Mouse (Mus musculus) liver, postnatal 0 days (tissue): ENCODE data around the gene Dgke. TPM values are rescaled to one million over a fixed set of nuclear protein-coding genes. Genes with fewer than 3 reads are reported as not detected.

ENCODE experiments used
- ATAC-seq: fragments of 200-750 bp; cut with Nextera tagmentation; 2 replicates; pipeline ENCODE4 v1.8.0; 2017; ENCODE audit warnings: mild to moderate bottlenecking, moderate library complexity
- DNase-seq: peaks from one replicate; pipeline ENCODE4 v3.0.0-alpha.2; 2016
- H3K27ac ChIP-seq: fragments of 300-500 bp; sonication (generic); 2 replicates; pipeline ENCODE4 v1.5.1; 2014; ENCODE audit warnings: antibody characterized with exemption, moderate library complexity, mild to moderate bottlenecking, low read depth
- H3K27me3 ChIP-seq: fragments of 300-500 bp; sonication (generic); 2 replicates; pipeline ENCODE4 v1.6.1; 2014; ENCODE audit warnings: low read length, control low read depth, mixed read lengths; ENCODE audit not compliant: insufficient read depth
- H3K36me3 ChIP-seq: fragments of 300-500 bp; sonication (generic); replicated peaks from 2 replicates; pipeline ENCODE4 v1.6.1; 2014; ENCODE audit warnings: mild to moderate bottlenecking, control low read depth, low read length, moderate library complexity, mixed read lengths; ENCODE audit not compliant: insufficient read depth
- H3K4me1 ChIP-seq: fragments of 300-500 bp; sonication (generic); 2 replicates; pipeline ENCODE4 v1.6.1; 2014; ENCODE audit warnings: antibody characterized with exemption, mild to moderate bottlenecking, control low read depth; ENCODE audit not compliant: insufficient read depth
- H3K4me2 ChIP-seq: fragments of 300-500 bp; sonication (generic); 2 replicates; pipeline ENCODE4 v1.6.1; 2014; ENCODE audit warnings: low read depth, mild to moderate bottlenecking, low read length, moderate library complexity, mixed read lengths
- H3K4me3 ChIP-seq: fragments of 300-500 bp; sonication (generic); 2 replicates; pipeline ENCODE4 v1.5.1; 2014; ENCODE audit warnings: low read depth, low read length
- H3K9ac ChIP-seq: fragments of 300-500 bp; sonication (generic); replicated peaks from 2 replicates; pipeline ENCODE4 v1.6.1; 2014; ENCODE audit warnings: mild to moderate bottlenecking, moderate library complexity
- H3K9me3 ChIP-seq: fragments of 300-500 bp; sonication (generic); 2 replicates; pipeline ENCODE4 v1.6.1; 2016; ENCODE audit warnings: mild to moderate bottlenecking, control low read depth, low read length, mixed read lengths
- CTCF ChIP-seq: sonication (generic); IDR thresholded peaks from 2 replicates; pipeline ENCODE4 v1.5.1; 2016; ENCODE audit warnings: antibody characterized with exemption, low read depth
- EP300 ChIP-seq: IDR thresholded peaks from 2 replicates; pipeline ENCODE4 v1.6.1; 2016; ENCODE audit warnings: antibody characterized with exemption, low read depth, mild to moderate bottlenecking
- WGBS: fragments of 180-500 bp; shearing (Covaris S2); extraction: QIAGEN DNeasy Blood & Tissue Kit; methylation state at CpG from one replicate; pipeline ENCODE4 v1.1.7; 2014; ENCODE audit not compliant: insufficient replicate concordance; 5-methylcytosine and 5-hydroxymethylcytosine counted together
- polyA plus RNA-seq: library from polyadenylated mRNA; unstranded; fragments of >200 nt; fragmentation: Nextera tagmentation; extraction: Ambion mirVana; gene quantifications from 2 replicates; pipeline ENCODE4 v1.2.1, GENCODE M21; 2015

Dgke gene
- 0.53 and 0.60 TPM in 2 replicates for polyA plus RNA-seq

DNA sequence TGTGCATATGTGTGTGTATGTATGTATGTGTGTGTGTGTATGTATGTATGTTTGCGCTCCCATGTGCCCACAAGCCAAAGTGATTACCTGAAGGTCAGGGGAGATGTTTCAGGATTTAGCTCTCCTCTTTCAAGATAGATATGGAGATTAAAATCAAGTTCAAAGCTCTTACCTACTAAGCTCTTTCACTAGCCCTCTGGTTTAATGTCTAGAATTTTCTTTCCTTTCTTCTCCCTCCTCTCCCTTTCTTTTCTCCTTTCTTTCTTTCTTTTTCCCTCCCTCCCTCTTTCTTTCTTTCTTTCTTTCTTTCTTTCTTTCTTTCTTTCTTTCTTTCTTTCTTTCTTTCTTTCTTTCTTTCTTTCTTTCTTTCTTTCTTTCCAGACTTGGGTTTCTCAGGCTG lies at the start of gene Dgke:
Dgke (minus strand) TSS at position 101 of the 400 bp plus-strand sequence.
- WGBS: 83% methylated on average over 1 of the region's 1 CpGs
- Histone ChIP-seq H3K9me3 (no peaks in the 10 kb centered on the region), H3K9ac (no peak within 1 kb of the TSS), H3K4me1 (0 out of 2 replicates have a peak, but pooled peaks cover 8% of the 10 kb centered on the region), H3K4me3 (no peak within 1 kb of the TSS), H3K4me2 (no peak within 1 kb of the TSS), H3K27me3 (no peaks in the 10 kb centered on the region), H3K27ac (no peak within 1 kb of the TSS), H3K36me3 (no peaks in the 10 kb centered on the region)
- ATAC-seq (no peak), DNase-seq (no peak)
- TF ChIP-seq EP300: no peak
- TF ChIP-seq CTCF: no peak

DNA sequence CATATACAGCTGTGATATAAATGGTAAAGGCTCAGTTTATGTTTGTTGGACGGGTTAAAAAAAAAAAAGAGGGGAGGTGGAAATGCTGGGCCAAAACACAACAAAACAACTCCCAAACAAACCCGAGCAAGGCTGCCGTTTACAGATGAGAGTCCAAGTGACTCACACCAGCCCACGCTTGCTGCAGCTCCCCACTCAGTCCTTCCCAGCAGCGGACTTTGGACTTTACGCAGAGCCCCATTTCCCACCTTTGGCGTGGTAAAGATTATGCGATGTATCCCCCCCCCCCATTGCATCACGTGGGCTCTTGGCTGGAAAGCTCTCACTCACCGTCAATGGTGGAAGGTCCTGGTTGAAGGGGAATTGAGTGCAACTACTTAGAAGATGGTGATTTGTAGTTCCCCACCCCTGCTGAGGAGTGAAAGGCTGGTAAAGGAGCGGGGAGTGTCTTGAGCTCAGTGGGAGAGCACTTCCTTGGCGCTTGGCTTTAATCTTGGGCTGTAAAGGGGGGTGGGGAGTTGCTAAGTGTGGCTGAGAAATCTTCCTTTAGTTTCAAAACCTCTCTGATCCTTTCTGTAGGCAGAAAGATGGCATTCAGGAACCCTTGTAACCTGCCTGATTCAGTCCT lies 40.6 kb upstream of the Dgke start:
- no peak overlapping the region for H3K9ac ChIP-seq
- no peaks in the 10 kb centered on the region for H3K9me3 ChIP-seq
- H3K27me3 ChIP-seq: no peaks in the 10 kb centered on the region
- ATAC-seq (peak; percentile 44; the same call in 1 of the 2 replicates), DNase-seq (no peak)
- no peak for TF ChIP-seq CTCF
- TF ChIP-seq EP300: no peak
- H3K27ac ChIP-seq: no peak overlapping the region
- H3K4me2 ChIP-seq: no peak overlapping the region
- WGBS: 37% methylated on average over 12 of the region's 12 CpGs
- no peak overlapping the region for H3K4me3 ChIP-seq
- no peaks in the 10 kb centered on the region for H3K36me3 ChIP-seq
- 0 out of 2 replicates have a peak, but pooled peaks cover 3% of the 10 kb centered on the region for H3K4me1 ChIP-seq

- no peaks in the 10 kb centered on the region for H3K27me3 ChIP-seq
- no peaks in the 10 kb centered on the region for H3K36me3 ChIP-seq
- no peaks in the 10 kb centered on the region for H3K9me3 ChIP-seq
- H3K4me3 ChIP-seq: no peak overlapping the region
- ATAC-seq: no peak
- H3K27ac ChIP-seq: no peak overlapping the region
- DNase-seq: peak; percentile 29
- H3K4me1 ChIP-seq: peaks cover 7% of the 10 kb centered on the region; the same call in 1 of the 2 replicates
- H3K4me2 ChIP-seq: no peak overlapping the region
- TF ChIP-seq CTCF (peak; percentile 28; the same call in 1 of the 2 replicates), EP300 (no peak)
- 62% methylated on average over 11 of the region's 11 CpGs for WGBS
- no peak overlapping the region for H3K9ac ChIP-seq
Observed at GRCm38 (mm10) chr11:89105823-89106222, 39.2 kb upstream of the Dgke start.

GRCm38 (mm10) chr11:89105211-89105610 lies 38.6 kb upstream of the Dgke start:
- no peaks in the 10 kb centered on the region for H3K27me3 ChIP-seq
- DNase-seq: no peak
- no peak overlapping the region for H3K27ac ChIP-seq
- no peaks in the 10 kb centered on the region for H3K36me3 ChIP-seq
- no peaks in the 10 kb centered on the region for H3K9me3 ChIP-seq
- H3K4me1 ChIP-seq: peaks cover 10% of the 10 kb centered on the region; the same call in 1 of the 2 replicates
- no peak for ATAC-seq
- H3K4me3 ChIP-seq: no peak overlapping the region
- no peak for TF ChIP-seq CTCF
- TF ChIP-seq EP300: no peak
- no peak overlapping the region for H3K4me2 ChIP-seq
- WGBS: 91% methylated on average over 8 of the region's 8 CpGs
- H3K9ac ChIP-seq: no peak overlapping the region

DNA sequence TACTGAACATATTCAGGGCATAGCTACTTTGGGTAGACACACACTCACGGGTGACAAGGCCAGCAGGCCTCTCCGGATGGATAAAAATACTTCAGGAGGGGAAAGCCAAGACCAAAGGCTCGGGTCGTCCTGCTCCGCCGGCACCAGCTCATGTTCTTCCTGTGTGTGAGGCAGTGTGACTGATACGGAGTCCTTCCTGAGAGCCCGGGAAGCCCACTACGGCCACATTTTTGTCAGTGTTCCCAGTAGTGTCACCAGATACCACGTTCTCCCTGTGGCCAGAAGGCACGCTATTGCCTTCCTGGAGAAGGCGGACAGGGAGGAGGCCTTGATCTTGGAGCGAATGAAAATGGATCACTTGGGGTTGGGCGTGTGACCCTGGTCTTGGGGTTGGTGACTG lies 36.5 kb upstream of the Dgke start:
- Histone ChIP-seq H3K36me3 (no peaks in the 10 kb centered on the region), H3K4me1 (peaks cover 10% of the 10 kb centered on the region; the same call in 1 of the 2 replicates), H3K27ac (no peak overlapping the region), H3K9me3 (no peaks in the 10 kb centered on the region), H3K4me3 (no peak overlapping the region), H3K9ac (no peak overlapping the region), H3K27me3 (no peaks in the 10 kb centered on the region), H3K4me2 (no peak overlapping the region)
- 78% methylated on average over 14 of the region's 14 CpGs for WGBS
- DNase-seq (no peak), ATAC-seq (peak; percentile 30; the same call in 1 of the 2 replicates)
- TF ChIP-seq CTCF (no peak), EP300 (no peak)

- no peak for DNase-seq
- Histone ChIP-seq H3K4me2 (peak overlapping the region; percentile 75), H3K4me3 (peak overlapping the region; percentile 50), H3K36me3 (no peaks in the 10 kb centered on the region), H3K27me3 (no peaks in the 10 kb centered on the region), H3K4me1 (peaks cover 8% of the 10 kb centered on the region; the same call in 1 of the 2 replicates), H3K27ac (peak overlapping the region; percentile 51), H3K9me3 (no peaks in the 10 kb centered on the region), H3K9ac (peak overlapping the region; percentile 50)
- no peak for TF ChIP-seq CTCF
- no peak for TF ChIP-seq EP300
- ATAC-seq: peak; percentile 12; the same call in 1 of the 2 replicates
- 11% methylated on average over 17 of the region's 17 CpGs for WGBS
Observed at GRCm38 (mm10) chr11:89100826-89101321, 34.2 kb upstream of the Dgke start.
